Mouse (Mus musculus): Measurements from ENCODE around the gene Acbd6.

GRCm38 (mm10) chr1:155718851-155719250 is 160.9 kb downstream of the Acbd6 start:
- TF ChIP-seq CTCF (conservative IDR thresholded peaks at IDR 0.05; ENCODE audit: low read length): no peak
- no peak for TF ChIP-seq POU5F1 (IDR thresholded peaks at IDR 0.05; ENCODE audit: borderline replicate concordance, low read length)
